Mouse (Mus musculus) hematopoietic stem cell, adult 5-6 weeks (primary cell): ENCODE measurements around the gene Zfp704. TPM values are rescaled to one million over a fixed set of nuclear protein-coding genes. Genes with fewer than 3 reads are reported as not detected.

Source experiments
- ATAC-seq, 2 experiments: fragments of 125-278 bp in 1 of 2; replicated peaks in 1 of 2; 2 replicates each; pipeline ENCODE4 v1.8.0; 2016 to 2017; ENCODE audit warnings: inconsistent platforms in 2 of 2, mild to moderate bottlenecking in 2 of 2, moderate number of reproducible peaks in 2 of 2, low read depth in 1 of 2, moderate TSS enrichment in 1 of 2; ENCODE audit not compliant: low FRiP score in 2 of 2, poor library complexity in 2 of 2, severe bottlenecking in 2 of 2, insufficient read depth in 1 of 2, low TSS enrichment in 1 of 2
- total RNA-seq: library from RNA; stranded (forward); fragments of 172-1452, 232-1000 nt; gene quantifications from 2 replicates; pipeline ENCODE4 v1.2.3, GENCODE M21; 2017

Zfp704 gene
- total RNA-seq = 16.3 and 27.6 TPM in 2 replicates

GRCm38 (mm10) chr3:9609581-9610341 is at the start of gene Zfp704:
TSS of gene Zfp704 (minus strand) at chr3:9610085.
- peak; percentile 75 to 81 for ATAC-seq

GRCm38 (mm10) chr3:9633036-9634005 is 23.4 kb upstream of the Zfp704 start:
- ATAC-seq = no peak

GRCm38 (mm10) chr3:9629951-9630350 is 20.1 kb upstream of the Zfp704 start:
- peak in 1 of 2 experiments; percentile 21; a peak in 1 of 4 replicates for ATAC-seq

- ATAC-seq = no peak
These were observed 18.2 kb upstream of the Zfp704 start for GRCm38 (mm10) chr3:9628041-9628440.

GRCm38 (mm10) chr3:9626149-9626548 is 16.3 kb upstream of the Zfp704 start:
- peak; percentile 79 to 83 for ATAC-seq

- ATAC-seq = no peak
These were observed 10.7 kb upstream of the Zfp704 start for GRCm38 (mm10) chr3:9620611-9621010.

- ATAC-seq = peak; percentile 23 to 32; a peak in 2 of 4 replicates
These were observed 9.8 kb upstream of the Zfp704 start for GRCm38 (mm10) chr3:9619562-9620275.

GRCm38 (mm10) chr3:9617101-9617500 is 7.2 kb upstream of the Zfp704 start:
- ATAC-seq = no peak

GRCm38 (mm10) chr3:9614676-9615075 is 4.8 kb upstream of the Zfp704 start:
- no peak for ATAC-seq

- no peak for ATAC-seq
These were observed 4.1 kb upstream of the Zfp704 start for GRCm38 (mm10) chr3:9614011-9614410.

- no peak for ATAC-seq
These were observed 1.3 kb upstream of the Zfp704 start for GRCm38 (mm10) chr3:9611226-9611625.

GRCm38 (mm10) chr3:9610426-9610825 is 541 bp upstream of the Zfp704 start:
- no peak for ATAC-seq

GRCm38 (mm10) chr3:9608906-9609580 is 842 bp downstream of the Zfp704 start:
- ATAC-seq = peak in 1 of 2 experiments; percentile 22; a peak in 1 of 4 replicates

- ATAC-seq = peak; percentile 42 to 48; a peak in 3 of 4 replicates
These were observed 1.4 kb downstream of the Zfp704 start for GRCm38 (mm10) chr3:9608441-9608905.

- no peak for ATAC-seq
These were observed 2.2 kb downstream of the Zfp704 start for GRCm38 (mm10) chr3:9607686-9608085.

- 0 out of 4 replicates have a peak, but pooled peaks of 1 of the 2 experiments have one; percentile 12 for ATAC-seq
These were observed 3.8 kb downstream of the Zfp704 start for GRCm38 (mm10) chr3:9605784-9606706.
